Mouse (Mus musculus) heart, postnatal 4 days (tissue): Measurements from ENCODE around the gene Esyt1. TPM values are rescaled to one million over a fixed set of nuclear protein-coding genes. Genes with fewer than 3 reads are reported as not detected.
A peak's percentile ranks its signal among the peaks of the same experiment; 100 is the strongest.
"Not testable (repeated sequence)": the region's sequence is repeated elsewhere in the genome, so short reads cannot be mapped to it uniquely, and the experiment has no call there.

Experiments
- DNase-seq: peaks from one replicate; pipeline ENCODE4 v3.0.0; 2021
- total RNA-seq, 2 experiments: library from RNA; stranded (reverse); gene quantifications; 2 replicates each; pipeline ENCODE4 v1.2.3; 2021

Esyt1 gene
- total RNA-seq, 2 experiments from 2014 or later = 28.4 to 31.3 TPM

DNA sequence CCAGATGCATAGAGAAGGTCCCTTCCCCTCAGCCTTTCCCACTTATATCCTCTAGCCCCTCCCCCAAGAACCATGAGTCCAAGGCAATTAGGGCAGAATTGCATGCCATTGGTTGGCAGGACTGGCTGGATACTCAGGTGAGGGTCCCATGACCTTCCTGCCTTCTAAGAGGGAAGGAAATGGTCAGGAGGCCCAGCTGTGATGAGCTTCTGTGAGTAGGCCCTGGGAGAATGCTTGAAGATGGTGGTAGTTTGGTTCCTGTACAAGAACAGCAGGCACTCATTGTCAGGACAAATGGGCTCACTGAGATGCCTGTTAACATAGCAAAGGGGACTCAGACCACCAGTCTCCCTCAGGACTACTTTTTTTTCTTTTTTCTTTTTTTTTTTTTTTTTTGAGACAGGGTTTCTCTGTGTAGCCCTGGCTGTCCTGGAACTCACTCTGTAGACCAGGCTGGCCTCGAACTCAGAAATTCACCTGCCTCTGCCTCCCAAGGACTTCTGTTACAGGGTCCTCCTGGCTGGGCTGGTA is 12.7 kb upstream of the Esyt1 start:
- no peak for DNase-seq

DNA sequence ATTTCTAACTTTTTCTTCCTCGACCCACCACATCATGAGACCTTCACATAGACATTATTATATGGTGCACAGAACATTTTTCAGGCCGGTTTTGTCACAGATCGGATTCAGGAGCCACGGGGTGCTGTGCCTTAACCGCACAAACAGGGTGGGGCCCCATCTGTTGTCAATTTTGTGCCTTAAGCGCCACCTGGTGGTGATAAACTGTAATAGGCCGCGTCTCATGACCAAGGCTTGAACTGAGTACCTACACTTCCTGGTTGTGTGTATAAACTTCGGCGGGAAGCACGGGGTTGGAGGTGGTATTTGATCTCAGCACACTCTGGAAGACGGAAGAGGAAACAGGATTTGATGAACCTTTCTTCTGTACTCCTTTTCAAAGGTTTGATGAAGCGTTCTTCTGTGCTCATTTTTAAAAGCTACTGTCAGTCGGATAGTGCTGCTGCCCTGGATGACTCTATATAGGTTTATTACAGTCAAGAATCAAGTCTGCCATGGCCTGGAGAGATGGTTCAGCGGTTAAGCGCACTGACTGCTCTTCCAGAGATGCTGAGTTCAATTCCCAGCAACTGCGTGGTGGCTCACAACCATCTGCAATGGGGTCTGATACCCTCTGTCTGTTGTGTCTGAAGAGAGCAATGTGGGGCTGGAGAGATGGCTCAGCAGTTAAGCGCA is 10.7 kb upstream of the Esyt1 start:
- DNase-seq = peak; percentile 91

DNA sequence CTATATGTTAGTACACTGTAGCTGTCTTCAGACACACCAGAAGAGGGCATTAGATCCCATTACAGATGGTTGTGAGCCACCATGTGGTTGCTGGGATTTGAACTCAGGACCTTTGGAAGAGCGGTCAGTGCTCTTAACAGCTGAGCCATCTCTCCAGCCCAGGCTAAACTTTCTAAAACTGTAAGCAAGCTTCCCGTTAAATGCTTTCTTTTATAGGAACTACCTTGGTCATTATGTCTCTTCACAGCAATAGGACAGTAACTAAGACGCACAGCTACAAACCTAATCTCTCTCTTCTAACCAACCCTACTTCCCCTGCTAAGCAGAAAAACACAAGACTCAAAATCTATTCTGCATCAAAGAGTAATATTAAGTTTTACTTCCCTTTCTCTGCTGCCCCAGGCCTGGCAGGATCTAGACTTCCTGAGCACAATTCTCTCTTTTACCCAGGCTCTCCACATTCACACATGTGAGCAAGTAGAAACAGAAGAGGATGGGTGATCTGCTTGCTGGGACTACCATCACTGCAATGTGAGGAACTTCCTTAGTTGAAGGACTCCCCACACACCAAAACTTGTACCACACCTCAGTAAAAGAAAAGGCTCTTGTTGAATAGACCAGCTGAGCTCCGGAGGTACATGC is 10.1 kb upstream of the Esyt1 start:
- DNase-seq = no peak

DNA sequence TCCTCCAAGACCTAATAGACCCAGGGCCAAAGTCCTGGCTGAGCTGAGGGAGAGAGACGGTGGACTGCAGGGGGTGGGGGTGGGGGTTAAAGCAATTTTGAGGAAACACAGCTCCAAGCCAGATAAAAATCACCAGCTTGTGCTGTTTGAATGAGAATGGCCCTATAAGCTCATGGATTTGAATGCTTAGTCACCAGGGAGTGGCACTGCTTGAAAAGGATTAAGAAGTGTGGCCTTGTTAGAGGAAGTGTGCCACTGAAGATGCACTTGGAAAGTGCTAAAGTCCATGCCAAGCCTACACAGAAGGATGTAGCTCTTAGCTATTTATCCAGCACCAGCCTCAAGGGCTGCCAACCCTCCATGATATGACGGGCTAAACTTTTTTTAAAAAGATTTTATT is 9.5 kb upstream of the Esyt1 start:
- no peak for DNase-seq

DNA sequence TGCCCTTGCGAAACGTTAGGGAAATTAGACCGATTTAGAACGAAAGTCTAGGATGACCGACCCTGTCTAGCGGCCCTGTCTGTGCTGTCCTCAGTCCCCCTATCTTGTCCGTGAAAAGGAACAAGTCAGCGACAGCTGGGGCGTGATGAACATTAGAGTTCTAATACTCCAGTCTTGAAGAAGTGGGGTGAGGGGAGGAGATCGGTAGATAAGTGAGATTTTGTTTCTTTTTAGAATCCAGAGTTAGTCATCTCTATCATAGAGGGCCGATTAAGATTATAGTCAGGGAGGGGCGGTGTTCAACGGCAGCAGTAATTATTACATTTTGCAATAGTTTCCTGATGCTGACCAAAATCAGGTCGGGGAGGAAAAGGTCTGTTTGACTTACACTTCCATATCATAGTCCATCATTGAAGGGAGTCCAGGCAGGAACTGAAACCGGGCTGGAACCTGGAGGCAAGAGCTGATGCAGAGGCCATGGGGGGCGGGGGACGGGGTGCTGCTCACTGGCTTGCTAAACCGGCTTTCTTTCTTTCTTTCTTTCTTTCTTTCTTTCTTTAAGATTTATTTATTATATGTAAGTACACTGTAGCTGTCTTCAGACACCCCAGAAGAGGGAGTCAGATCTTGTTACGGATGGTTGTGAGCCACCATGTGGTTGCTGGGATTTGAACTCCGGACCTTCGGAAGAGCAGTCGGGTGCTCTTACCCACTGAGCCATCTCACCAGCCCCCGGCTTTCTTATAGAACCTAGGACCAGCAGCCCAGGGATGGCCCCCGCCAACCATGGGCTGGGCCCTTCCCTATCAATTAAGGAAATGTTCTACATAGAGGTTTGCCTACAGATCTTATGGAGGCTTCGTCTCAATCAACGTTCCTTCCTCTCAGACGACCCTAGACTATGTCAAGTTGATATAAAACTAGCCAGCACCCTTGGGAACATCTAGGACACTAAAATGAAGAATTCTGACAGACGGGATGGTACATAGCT is 990 bp upstream of the Esyt1 start:
- peak; percentile 29 for DNase-seq

DNA sequence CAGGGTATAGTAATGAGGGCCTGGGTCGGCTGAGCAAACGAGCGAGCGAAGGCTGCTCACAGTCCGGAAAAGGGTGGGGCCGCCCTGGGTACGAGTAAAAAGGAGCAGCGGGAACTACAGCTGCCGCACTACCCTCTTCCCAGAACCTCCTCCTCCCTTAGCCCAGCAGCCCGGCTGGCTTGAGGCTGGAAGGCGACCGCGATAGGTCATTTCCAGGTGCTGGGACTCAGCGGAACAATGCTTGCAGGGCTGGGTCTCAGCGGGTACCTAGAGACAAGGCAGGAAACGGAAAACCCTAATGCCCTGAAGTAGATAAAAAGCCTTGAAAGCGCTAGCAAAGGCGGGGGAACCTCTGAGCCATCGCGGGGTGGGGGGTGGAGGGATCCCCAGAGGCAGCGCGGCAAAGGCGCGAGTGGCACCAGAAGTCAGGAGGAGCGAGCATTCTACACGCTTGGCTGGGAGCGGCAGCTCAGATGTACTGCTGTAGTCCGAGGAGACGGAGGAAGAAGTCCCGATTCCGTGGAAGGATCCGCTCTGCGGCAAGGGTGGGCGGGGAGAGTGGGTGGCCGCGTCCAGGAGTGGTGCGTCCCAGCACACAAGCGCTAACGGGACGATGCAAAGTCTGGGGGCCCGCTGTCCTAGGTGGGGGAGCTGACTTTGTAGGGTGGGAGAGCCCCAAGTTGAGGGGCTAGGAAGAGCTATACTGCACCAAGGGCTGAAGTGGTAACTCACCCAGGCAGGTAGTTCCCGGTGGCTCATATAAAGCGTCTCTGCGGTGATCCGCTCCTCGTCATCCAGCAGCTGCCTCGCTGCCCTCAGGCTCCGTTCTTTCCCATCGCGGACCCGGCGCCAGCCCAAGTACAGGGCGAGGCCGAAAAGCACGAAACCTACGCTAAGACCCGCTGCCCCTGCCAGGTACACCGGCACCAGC is 674 bp downstream of the Esyt1 start:
- peak; percentile 68 for DNase-seq

DNA sequence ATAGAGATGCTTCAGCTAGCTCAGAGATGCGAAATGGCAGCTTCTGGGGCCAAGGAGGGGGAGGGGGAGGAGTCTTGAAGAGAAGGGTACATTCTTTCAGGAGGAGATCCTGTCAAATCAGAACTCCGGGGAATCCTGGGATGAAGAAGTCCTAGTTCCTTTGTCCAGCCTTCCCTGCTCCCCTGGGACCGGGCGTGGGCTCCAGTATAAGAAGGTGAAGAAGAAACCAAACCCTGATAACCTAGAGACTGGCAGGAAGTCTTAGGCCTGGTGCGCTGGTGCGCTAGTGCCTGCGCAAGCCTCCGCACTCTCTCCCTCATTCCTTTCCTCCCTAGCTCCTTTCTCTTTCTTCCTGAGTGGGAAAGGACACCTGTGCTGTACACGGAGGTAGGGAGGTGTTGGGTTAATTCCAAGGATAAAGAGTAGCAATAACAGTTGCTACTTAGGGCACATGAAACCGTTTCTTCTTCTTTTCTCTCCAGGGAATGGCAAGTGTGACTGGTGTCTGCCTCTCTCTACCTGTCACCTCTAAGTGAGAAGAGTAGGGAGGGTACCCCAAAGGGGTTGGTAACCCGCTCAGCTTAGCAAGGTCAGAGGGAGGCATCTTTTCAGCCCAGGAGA is 1.4 kb downstream of the Esyt1 start:
- DNase-seq = no peak

DNA sequence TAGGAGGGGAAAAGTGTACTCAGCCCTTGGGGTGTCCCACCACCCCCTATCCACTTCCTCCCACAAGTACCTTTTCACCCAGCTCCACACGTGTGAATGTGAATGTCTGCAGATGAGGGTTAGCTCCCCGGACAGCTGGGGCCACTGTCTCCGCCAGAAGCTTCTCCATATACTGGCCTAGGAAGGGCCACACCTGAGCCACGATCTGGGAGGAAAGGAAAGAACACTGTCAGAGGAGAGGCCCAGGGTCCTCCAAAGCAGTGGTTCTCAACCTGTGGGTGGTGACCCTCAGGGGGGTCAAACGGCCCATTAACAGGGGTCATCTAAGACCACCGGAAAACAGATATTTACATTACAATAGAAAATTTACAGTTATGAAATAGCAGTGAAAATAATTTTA is 3.3 kb downstream of the Esyt1 start:
- no peak for DNase-seq

DNA sequence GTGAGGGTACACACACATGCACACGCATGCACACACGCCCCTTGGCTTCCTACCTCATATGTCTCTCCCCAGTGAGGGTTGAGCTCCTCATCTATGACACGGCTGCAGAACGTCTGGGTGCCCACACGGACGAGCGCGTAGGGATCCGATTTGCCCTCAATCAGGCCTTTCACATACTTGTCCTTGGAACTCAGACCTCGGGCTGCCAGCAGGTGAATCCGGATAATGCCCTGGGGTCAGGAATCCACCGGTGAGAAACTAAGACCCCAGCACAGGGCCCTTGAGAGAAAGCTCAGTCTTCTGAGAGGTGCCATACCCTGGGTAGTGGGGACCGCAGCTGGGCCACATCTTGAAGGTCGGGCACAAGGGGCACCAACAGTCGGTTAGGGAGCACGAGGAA is 5.1 kb downstream of the Esyt1 start:
- no peak for DNase-seq

DNA sequence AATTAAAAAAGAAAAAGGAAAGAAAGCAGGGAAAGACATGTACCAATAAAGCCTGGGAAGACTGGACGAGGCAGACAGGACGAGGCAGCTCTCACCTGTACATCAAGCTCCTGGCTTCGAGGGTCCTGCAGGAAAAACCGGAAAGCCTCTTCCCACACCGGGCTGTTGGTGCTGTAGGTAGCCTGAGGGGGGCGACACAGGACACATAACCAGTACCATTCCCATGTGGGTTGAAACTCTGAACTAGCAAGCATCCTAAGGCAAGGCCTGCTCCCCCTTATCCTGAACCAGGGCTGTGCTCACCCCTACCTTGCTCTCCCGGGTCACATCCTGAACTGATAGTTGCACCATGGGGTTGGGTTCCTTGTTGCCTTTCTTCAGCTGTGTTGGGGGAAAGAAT is 6.8 kb downstream of the Esyt1 start:
- DNase-seq = peak; percentile 72

DNA sequence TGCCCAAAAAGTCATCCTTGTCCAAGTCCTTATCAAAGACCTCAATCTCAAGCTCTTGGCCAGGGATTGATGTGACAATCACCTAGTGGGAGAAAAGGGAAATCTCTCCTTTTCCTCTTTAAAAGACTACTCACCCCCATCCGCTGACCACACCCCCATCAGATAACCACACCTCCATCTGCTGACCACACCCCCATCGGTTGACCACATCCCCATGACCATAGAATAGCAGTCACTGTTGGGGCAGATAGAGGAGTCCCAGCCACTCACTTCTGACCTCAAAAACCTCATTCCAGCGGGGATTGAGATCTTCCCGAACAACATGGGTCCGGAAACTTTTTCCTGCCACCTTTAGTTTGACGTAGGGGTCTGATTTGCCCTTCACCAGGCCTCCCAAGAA is 9.0 kb downstream of the Esyt1 start:
- DNase-seq = no peak

DNA sequence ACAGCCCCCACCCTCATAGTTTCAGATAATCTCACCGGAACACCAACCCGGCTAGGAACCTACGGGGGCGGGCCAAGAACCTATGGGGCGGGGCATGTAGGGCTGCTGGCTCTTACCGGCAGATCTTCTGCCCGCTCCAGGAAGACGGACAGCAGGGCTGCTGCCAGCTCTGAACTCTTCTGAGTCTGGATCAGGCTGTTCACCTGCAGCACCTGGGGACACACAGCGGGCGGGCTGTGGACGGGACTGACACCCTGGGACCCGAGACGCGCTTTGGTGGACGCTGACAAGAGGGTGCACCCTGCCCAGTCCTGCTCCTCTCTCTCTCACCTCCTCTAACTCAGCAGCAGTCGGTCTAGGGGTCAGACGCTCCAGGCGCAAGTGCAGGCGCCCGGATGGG is 9.6 kb downstream of the Esyt1 start:
- no peak for DNase-seq

DNA sequence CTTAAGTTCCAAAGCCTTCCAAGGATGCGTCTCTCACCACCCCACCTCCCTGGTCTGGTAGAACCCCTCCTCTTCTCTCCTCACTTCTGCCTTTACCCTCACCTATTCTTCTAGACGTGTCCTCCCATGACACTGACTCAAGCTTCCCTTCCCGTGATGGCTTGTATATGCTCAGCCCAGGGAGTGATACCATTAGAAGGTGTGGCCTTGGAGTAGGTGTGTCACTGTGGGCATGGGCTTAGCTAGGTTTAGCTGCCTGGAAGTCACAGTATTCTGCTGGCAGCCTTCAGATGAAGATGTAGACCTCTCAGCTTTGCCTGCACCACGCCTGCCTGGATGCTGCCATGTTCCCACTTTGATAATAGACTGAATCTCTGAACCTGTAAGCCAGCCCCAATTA is 10.6 kb downstream of the Esyt1 start:
- DNase-seq = no peak

DNA sequence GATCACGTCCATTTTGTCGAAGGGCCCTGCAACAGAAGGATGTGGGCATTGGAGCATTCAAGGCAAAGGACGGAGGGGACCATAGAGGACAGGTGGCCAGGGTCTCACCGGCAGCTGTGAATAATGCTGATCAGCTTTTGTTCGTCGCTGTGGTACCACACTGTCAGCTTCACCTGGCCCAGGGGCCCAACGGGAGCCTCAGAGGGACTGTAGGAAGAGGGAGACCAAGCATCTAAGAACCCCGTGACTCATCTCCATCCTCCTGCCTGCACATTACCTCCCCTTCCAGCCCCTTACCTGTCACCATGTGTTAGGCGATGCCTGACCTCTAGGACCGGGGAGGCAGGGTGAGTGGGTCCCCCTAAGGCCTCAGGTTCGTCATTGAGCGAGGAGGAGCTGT is 13.9 kb downstream of the Esyt1 start:
- DNase-seq = no peak

DNA sequence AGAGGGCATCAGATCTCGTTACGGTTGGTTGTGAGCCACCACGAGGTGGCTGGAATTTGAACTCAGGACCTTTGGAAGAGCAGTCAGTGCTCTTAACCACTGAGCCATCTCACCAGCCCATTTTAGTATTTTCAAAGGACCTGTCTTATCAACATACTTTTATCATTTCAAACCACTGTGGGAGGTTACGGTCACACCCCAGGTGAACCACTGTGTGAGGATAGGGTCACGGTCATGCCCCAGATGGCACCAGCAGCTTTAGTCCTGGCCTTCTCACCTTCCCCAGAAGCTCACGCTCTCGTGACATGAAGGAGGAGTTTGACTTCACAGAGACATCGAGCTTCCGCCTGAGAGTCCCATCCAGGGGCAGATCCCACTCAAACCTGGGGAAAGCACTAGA is 14.5 kb downstream of the Esyt1 start:
- DNase-seq = no peak

DNA sequence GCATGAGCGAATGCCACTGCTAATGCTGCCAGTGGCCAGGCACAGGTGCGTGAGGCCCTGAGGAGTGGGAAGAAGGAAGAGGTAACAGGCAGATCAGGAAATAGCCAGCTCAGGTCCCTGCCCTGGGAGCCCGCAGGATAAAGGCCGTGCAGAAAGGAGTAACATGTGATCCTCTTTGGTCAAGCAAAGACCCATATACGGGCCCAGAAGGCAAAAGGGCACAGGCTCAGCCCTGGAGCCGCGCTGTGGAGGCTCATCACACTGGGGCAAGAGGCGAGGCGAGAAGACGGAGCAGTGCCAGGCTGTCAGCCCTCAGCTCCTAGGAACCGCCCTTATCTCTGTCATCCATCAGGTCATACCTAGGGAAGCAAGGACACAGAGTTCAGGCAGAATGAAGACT is 15.4 kb downstream of the Esyt1 start:
- no peak for DNase-seq

DNA sequence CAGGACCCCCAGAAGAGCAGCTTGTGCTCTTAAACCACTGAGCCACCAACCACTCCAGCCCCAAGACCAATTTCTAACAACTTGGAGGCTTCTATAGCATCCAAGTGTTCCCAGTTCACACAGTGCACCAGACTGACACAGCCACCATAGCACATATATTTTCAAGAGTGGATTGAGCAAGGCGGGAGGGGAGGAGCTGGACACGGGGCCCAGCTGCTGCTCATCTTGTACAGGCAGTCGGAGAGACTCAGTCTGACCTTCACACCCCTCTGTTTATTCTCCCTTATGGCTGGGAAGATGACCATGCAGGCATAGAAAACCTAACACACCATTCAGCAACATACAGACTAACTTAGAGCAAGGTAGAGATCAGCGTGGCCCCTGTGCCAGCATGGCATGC is 15.8 kb downstream of the Esyt1 start:
- DNase-seq = no peak

DNA sequence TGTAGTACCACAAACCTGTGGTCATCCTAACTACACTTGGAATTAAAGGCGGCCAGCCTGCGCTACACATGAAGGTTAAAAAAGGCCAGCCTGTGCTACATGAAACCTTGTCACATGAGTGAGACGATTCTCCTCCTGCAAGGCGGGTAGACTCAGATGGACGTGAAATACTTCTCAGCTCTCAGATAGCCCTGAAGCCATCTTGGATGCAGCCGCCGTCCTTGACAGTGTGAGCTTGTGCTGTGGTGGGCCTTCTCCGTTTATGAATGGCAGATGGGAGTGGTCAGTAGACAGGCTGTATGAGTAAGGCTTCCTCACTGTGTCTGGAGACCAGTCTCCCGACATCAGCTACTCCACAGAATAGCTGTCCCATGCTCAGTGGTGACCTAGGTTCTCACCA is 16.5 kb downstream of the Esyt1 start:
- no peak for DNase-seq

DNA sequence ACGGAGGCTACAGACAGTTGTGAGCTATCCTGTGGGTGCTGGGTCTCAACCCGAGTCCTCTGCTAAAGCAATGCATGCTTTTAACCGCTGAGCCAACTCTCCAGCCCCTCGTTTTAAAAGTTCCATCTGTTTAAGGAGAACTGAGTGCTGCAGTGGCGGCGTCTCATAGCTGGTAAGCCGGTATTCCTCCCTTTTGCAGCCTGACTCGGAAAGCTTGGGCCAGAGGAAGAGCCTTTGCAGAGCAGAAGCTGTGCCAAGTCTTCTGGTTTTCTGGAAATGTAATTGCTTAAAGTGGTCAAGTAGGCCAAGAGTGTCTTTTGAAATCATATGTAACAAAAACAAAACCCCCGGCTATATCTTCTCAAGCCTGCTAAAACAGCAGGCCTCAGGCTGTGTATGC is 17.4 kb downstream of the Esyt1 start:
- no peak for DNase-seq

DNA sequence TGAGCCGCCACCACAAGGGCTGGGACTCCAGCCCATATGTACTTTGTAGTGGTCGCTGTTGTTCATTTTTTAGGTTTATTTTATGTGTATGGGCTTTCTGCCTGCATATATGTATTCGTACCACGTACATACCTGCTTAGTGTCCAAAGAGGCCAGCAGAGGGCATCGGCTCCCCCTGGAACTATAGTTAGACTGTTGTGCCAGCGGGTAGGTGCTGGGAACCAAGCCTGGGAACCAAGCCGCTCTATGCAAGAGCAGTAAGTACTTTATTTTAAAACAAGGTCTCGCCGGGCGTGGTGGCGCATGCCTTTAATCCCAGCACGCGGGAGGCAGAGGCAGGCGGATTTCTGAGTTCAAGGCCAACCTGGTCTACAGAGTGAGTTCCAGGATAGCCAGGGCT is 19.7 kb downstream of the Esyt1 start:
- DNase-seq = no peak

DNA sequence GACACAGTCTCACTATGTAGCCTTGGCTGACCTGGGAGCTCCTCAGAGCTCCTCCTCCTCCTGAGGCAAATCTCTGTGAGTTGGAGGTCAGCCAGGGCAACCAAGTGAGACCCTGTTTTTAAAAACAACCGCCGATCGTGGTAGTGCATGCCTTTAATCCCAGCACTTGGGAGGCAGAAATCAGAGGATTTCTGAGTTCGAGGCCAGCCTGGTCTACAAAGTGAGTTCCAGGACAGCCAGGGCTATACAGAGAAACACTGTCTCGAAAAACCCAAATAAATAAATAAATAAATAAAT is 20.4 kb downstream of the Esyt1 start:
- not testable (repeated sequence) for DNase-seq
